Mouse (Mus musculus): ENCODE measurements around the gene Bscl2. TPM values are rescaled to one million over a fixed set of nuclear protein-coding genes. Genes with fewer than 3 reads are reported as not detected.

Gene Bscl2
- polyA plus RNA-seq (2015; fragmentation: Nextera tagmentation; extraction: Ambion mirVana), result 124 and 129 TPM in 2 replicates

DNA sequence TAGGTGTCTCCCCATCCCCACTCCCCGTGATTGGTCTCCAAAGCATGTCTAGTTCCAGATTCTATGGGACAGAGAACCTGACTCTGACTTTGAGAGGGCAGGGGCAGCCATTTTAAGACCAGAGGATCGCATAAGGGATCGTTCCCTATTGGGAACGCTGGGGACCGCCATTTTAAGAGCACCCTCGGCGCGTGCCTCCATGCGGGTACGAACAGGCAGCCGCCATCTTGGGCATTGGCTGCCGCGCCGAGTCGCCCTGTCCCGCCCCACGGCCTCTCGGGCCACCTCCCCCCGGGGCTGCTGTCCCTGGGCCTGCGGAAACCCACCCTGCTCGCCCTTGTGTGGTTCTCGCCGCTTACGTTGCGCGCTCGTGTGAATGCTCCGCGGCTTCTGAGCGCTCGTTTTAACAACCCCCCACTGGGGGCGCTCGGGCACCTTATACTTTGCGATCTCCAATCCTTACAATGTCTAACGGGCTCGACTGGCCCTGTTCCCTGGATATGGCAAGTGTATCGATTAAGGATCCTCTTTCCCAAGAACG is at the start of gene Bscl2:
TSS of gene Bscl2 (plus strand) at position 217 of the 541 bp plus-strand sequence.

GRCm38 (mm10) chr19:8798264-8798946 is 38.9 kb upstream of the Bscl2 start, which contains the start of gene Polr2g:
Gene Polr2g, minus strand, starts transcription at chr19:8798577.

DNA sequence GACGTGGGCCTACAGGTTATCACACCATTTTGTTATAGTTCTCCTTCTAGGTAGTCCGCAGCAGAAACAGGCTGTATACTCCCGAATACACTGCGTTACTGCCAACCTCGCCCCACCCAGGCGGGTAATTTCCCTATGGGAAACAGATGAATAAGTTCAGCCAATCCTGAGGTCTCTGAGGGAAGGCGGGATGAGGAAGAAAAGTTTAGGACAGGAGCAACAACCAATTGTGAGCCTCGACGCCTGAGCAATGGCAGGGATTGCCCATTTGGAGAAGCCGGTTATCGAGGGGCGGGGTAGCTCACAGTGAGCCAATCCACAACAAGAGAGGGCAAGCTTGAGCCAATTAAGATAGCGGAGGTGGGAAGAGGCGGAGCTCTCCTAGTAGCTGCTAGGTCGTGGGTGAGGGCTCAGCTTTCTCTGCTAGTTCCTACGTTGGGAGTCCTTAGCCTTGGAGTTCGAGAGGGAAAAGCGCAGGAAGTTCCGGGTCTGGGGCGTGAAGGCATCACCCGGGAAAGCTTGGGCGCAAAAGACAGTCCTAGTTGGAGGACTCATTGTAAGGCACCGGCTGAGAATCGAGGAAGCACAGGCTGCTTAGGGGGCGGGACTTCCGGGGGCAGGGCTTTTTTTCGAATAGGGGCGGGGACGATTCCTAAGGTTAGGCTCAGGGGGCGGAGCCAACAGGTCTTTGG is 35.0 kb upstream of the Bscl2 start, which contains the start of gene Zbtb3:
TSS of gene Zbtb3 (plus strand) at position 426 of the 692 bp plus-strand sequence.

GRCm38 (mm10) chr19:8818801-8819595 is 18.3 kb upstream of the Bscl2 start, which contains the start of gene Ttc9c:
Gene Ttc9c, minus strand, starts transcription at chr19:8819333.

DNA sequence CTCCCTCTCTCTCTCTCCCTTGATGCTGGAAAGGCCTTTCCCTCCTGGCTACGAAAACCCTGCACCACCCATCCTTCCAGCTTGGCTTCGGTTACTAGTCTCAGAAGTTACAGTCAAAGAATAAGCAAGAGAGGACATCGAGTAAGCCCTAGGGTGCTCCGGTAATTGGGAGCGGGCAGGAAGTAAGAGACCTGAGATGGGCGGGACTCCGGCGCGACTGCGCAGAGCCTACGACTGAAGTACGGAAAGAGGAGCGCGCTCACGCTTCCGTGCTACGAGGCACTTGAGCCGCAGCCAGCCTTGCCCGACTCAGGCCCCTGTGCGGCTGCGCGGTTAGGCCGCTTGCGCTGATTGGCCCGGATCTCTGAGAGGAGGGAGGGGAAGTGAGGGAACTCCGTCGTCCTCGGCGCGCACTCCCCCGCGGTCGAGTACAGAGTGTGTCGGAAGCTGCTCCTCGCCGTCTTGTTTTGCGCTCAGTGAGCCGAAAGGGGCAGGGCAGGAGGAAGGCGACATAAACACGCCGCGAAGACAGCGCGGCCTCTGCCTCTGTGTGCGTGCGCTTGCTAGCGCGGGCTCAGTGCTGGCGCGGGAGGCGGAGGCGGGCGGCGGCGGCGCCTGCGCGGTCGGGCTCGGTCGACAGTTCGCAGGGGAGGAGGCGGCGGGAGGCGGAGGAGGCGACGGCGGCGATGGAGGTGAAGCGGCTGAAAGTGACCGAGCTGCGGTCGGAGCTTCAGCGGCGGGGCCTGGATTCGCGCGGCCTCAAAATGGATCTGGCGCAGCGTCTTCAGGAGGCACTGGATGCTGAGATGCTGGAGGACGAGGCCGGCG is 17.5 kb upstream of the Bscl2 start, which contains the start of gene Hnrnpul2:
TSS of gene Hnrnpul2 (plus strand) at position 415 of the 828 bp plus-strand sequence.

GRCm38 (mm10) chr19:8829660-8830059 is 7.6 kb upstream of the Bscl2 start, which contains the start of gene AC129217.1:
Gene AC129217.1, plus strand, starts transcription at chr19:8829773.

GRCm38 (mm10) chr19:8839103-8839907 is 2.0 kb downstream of the Bscl2 start, which contains the start of gene Gng3:
Gene Gng3, minus strand, starts transcription at chr19:8839194.

DNA sequence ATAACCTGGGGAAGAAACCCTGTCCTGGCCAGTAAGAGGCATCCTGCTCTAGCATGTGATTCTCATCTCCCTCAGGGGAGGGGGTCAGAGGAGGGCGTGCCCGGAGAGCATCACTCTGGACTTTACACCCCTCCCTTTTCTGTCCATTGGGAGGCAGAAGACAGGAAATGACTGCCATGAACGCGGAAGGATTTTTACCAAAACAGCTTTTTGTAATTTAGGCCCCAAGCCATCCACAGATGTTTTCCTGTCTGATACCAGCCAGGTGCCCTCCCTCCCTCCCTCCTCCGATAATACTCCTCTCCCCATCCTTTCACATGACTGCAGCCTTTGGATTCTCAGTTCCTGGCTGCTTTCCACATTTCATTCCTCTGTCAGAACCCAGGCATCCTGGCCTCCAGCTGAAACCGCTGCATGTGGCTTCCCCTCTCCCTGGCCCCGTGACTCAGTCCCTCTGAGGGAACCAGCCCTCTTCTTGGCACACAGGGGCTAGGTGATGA is 13.2 kb downstream of the Bscl2 start, which contains the start of gene Lrrn4cl:
TSS of gene Lrrn4cl (plus strand) at position 367 of the 500 bp plus-strand sequence.

GRCm38 (mm10) chr19:8871267-8872186 is 34.3 kb downstream of the Bscl2 start, which contains the start of gene Ubxn1:
Gene Ubxn1, plus strand, starts transcription at chr19:8871496.

DNA sequence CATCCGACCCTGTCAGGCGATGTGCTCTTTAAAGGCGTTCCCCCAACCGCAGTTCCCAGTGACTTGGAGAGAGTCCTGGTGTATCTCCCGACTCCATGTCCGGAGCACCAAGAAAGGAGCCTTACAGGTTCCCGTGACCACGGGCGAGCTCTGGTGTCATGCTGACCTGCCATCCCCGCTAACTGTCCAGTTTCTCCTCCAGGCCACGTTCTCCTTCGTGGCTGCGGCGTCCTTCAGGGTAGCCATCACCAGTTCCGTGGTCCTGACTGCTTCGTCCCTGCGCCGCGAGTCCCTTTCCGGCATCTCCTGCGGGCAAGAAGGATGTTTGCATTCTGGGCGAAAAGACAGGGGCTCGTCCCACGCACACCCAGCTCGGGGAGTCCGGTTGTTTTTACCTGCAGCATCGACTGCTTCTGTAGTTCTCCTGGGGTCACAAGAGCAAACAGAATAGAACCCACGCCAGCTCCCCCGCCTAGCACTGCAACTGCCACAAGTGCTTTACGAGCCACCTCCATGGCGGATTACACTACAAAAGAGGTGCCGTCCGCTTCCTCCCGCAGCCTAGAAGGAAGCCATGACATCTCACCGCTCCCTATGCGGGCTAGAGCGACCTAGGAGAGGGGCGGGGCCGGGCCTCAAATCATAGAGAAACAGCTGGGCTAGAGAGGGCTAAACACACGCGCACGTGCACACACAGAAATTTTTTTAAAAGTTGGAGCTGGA is 43.2 kb downstream of the Bscl2 start, which contains the start of gene Uqcc3:
TSS of gene Uqcc3 (minus strand) at position 613 of the 723 bp plus-strand sequence.

DNA sequence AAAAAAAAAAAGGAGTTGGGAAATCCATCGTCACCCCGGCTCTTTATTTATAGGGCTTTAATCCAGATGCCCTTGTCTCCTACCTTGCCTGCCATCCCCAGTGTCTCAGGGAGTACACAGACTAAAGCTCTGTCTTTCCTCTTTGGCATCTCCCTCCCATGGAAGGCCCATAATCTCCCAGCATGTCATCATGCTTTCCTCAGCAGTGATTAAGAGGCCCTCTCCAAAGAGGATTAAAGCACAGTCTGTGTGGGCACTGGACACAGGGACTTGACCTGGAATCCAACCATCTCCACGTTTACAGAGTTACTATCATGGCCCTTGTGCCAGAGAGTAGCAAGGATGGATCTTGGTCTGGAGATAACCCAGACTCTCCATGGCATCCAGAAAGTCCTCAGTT is 46.3 kb downstream of the Bscl2 start, which contains the start of the genes Lbhd1 and Gm49403:
TSS of gene Lbhd1 (plus strand) at position 117 of the 400 bp plus-strand sequence.
TSS of gene Gm49403 (plus strand) at position 315 of the 400 bp plus-strand sequence.

DNA sequence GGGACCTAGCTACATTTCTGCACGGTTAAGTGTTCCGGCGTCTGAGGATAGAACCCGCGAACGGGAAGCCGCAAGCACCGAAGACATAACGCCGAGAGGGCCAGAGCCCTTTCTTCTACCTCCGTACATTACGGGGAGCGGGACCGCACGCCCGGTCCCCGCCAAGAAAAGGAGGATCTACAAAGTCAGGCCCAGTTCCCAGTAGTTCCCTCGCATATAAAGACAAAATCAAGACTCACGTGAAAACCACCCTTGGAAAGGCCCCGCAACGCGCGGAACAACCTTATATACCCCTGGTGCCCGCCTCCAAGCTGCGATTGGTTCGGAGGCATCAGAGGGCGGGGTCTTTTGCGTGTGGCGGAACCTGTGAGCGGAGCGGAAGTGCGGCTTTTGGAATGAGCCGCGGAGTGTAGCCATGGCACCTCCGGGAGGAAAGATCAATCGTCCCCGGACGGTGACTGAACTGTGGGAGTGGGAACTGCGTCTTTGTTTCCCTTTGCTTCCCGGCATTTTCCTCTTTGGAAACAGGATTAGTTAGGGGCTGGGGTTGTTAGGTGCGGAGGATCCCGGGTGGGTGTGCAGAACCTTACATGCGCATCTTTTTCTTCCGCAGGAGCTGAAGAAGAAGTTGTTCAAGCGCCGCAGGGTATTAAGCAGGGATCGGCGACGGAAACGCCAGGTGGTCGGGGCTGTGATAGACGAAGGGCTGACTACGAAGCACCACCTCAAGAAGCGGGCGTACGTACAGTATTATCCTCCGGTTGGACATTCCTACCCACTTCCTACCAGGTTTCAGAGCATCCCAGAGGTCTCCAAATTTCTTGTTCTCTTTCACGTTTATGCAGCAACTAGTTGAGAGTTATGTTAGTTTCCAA is 51.5 kb downstream of the Bscl2 start, which contains the start of the genes 1810009A15Rik and Gm49416:
TSS of gene 1810009A15Rik (plus strand) at position 343 of the 875 bp plus-strand sequence.
TSS of gene Gm49416 (plus strand) at position 416 of the 875 bp plus-strand sequence.

DNA sequence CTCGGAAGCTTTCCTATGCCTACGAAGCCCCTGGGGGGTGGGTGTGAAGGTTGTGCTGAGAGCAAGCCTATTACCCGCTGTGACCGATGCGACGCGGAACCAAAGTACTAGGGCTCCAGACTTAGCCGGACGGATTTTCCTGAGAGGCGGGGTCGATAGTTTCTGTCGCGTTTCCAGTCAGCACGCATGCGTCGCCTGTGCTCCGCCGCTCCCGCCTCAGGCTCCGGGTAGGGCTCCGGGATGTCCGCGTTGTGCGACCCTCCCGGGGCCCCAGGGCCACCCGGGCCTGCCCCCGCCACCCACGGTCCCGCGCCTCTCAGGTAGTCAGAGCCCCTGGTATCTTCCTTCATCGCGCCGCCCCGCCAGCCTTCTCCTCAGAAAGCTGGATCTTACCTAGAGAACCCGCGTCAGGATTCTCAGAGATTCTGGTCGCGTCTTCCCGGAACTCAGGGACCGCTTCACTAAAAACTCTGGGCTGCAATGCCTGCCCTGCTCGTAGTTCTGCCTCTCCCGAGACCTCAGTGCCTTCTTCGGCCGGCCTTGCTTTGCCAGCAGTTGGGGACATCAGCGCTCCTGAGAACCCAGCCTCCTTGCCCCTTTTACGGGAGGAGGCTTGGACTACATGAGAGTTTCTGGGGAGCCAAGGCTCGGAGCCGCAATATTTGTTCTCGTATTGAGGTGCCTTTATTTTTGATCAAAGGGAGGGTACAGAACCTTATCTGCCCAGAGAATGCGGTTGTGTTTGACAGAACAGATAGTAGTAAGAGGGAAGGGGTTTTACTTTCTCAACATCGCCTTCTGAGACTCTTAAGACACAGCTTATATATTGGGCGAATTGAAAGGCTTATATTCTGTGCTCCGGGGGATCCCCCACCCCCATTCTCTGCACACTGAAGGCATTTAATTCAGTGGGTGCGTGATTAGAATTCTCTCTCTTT is 55.8 kb downstream of the Bscl2 start, which contains the start of gene Ints5:
TSS of gene Ints5 (plus strand) at position 177 of the 938 bp plus-strand sequence.

DNA sequence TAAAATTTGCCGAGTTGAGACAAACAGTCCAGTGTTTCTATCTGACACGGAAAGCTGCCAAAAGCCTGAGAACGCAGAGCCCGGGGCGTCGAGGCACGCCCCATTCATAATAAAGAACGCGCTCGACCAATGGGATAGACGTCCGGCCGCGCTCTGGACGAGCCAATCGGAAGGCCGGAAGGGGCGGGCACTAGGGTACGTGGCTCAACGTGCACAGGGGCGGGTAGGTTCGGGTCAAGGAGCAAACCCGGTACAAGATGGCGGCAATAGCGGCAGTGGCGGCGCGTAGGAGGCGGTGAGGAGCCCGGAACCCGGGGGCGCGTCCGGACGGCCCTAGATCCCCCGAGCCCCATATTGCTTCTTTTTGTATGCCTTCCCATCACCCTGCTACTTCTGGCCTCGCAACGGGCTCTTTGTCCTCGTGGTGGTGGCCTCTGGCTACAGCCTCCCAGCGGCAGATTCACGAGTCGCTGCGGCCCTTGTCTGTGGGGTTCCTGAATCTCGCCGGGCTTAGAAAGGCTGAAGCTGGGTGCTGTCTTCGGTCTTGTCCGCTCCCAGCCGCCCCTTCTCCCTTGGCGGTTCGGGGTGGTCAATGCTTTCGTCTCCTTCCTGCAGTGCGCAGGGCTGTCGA is 60.7 kb downstream of the Bscl2 start, which contains the start of gene Ganab:
TSS of gene Ganab (plus strand) at position 207 of the 631 bp plus-strand sequence.

Data from neural tube, postnatal 0 days (tissue).